Mouse (Mus musculus) bone marrow macrophage, adult 2 months (primary cell): ENCODE measurements around the gene Slc9b1.

Experiments used
- CTCF ChIP-seq: IDR thresholded peaks from 2 replicates; pipeline ENCODE4 v1.5.1; 2012; ENCODE audit warnings: low read depth, mild to moderate bottlenecking, low read length, moderate library complexity
- POLR2A ChIP-seq: IDR thresholded peaks from 2 replicates; pipeline ENCODE4 v1.6.1; 2012; ENCODE audit warnings: mild to moderate bottlenecking, low read depth, low read length, borderline replicate concordance

GRCm38 (mm10) chr3:135347739-135348264 lies at the start of gene Slc9b1:
- TF ChIP-seq POLR2A (no peak), CTCF (no peak)
